Mouse (Mus musculus) cerebellum, adult 11 months (tissue): ENCODE measurements around the gene Tm9sf3.

Experiments
- DNase-seq: peaks from one replicate; pipeline ENCODE4 v3.0.0; 2022

Gene Tm9sf3

GRCm38 (mm10) chr19:41165914-41166235, 97.9 kb downstream of the Tm9sf3 start:
- no peak for DNase-seq

GRCm38 (mm10) chr19:41165144-41165913, 98.5 kb downstream of the Tm9sf3 start:
- DNase-seq = no peak

- no peak for DNase-seq
Measured at GRCm38 (mm10) chr19:41164447-41165095, 99.2 kb downstream of the Tm9sf3 start.
